In genomic region chr2:102027265-102027664, GRCm38 (mm10) we compare ENCODE assay signal across 25 mouse cellular contexts.
DNase-seq lines count a peak whose midpoint lies in the region; ATAC-seq and TF ChIP-seq lines count a peak whose summit lies in the region.
"Had no signal": no experiment of that assay in that cellular context is flagged by ENCODE, and none has a peak within 500 bp of the region (broad histone marks: within the 10 kb centered on the region; RNA-seq: fewer than 3 reads in every experiment).

No protein-coding gene starts in this region.

- no peaks in the 10 kb centered on the region for H3K27me3 ChIP-seq in forebrain, embryonic 14.5 days (replicated peaks; ENCODE audit: control insufficient read depth, insufficient read depth, low read length)
- no peaks in the 10 kb centered on the region for H3K27me3 ChIP-seq in forebrain, embryonic 13.5 days
- no peaks in the 10 kb centered on the region for H3K27me3 ChIP-seq in testis, adult 2 months (ENCODE audit: control insufficient read depth, insufficient read depth, low read length)
- H3K27me3 ChIP-seq: embryonic facial prominence, embryonic 12.5 days; forebrain, embryonic 15.5 days; heart, embryonic 15.5 days; midbrain, embryonic 15.5 days; stomach, embryonic 15.5 days had no signal

- peaks cover 29% of the 10 kb centered on the region for H3K4me1 ChIP-seq in forebrain, embryonic 14.5 days (ENCODE audit: control insufficient read depth, insufficient read depth, low read length)
- H3K4me1 ChIP-seq in forebrain, embryonic 13.5 days: peaks cover 69% of the 10 kb centered on the region
- no peaks in the 10 kb centered on the region for H3K4me1 ChIP-seq in testis, adult 2 months (ENCODE audit: control insufficient read depth, insufficient read depth, low read length)
- H3K4me1 ChIP-seq: heart, embryonic 15.5 days; stomach, embryonic 15.5 days had no signal

- peak; percentile 45 for DNase-seq in forebrain, embryonic 14.5 days (ENCODE audit: low spot score)
- no peak for DNase-seq in testis, postnatal 14 days (ENCODE audit: low spot score)
- peak; percentile 60 for DNase-seq in cerebellum, adult 8-10 months
- peak; percentile 49 to 60 for DNase-seq in cerebellum, postnatal 36 days
- no peak for DNase-seq in ovary, postnatal 10 days (ENCODE audit: low spot score)
- no peak for DNase-seq in left cerebral cortex, adult 8-10 months (ENCODE audit: low spot score in 2 of 2)
- DNase-seq: adrenal gland, adult 2 months; heart, postnatal 36 days; kidney, adult 11 months; kidney, postnatal 4 days; lung, embryonic 14.5 days; right cerebral cortex, adult 18-20 months; thymus, adult 2 months had no signal

- 56% methylated on average over 7 of the region's 7 CpGs for WGBS in forebrain, embryonic 14.5 days
- WGBS in forebrain, embryonic 13.5 days: 60% methylated on average over 7 of the region's 7 CpGs

- no peak for TF ChIP-seq POLR2A in testis, adult 2 months (IDR thresholded peaks at IDR 0.05; ENCODE audit: control insufficient read depth, low read depth, low read length)

- H3K9ac ChIP-seq in forebrain, embryonic 14.5 days (ENCODE audit: low read length): no peak overlapping the region
- no peak overlapping the region for H3K9ac ChIP-seq in forebrain, embryonic 13.5 days
- H3K9ac ChIP-seq: embryonic facial prominence, embryonic 12.5 days; forebrain, embryonic 15.5 days; heart, embryonic 15.5 days; kidney, embryonic 15.5 days; liver, embryonic 14.5 days; lung, embryonic 14.5 days; midbrain, embryonic 15.5 days; stomach, embryonic 15.5 days had no signal

- H3K4me2 ChIP-seq in forebrain, embryonic 14.5 days (ENCODE audit: low read length): no peak overlapping the region
- no peak overlapping the region for H3K4me2 ChIP-seq in forebrain, embryonic 13.5 days
- H3K4me2 ChIP-seq: embryonic facial prominence, embryonic 12.5 days; forebrain, embryonic 15.5 days; heart, embryonic 15.5 days; kidney, embryonic 15.5 days; lung, embryonic 14.5 days; midbrain, embryonic 15.5 days; stomach, embryonic 15.5 days had no signal

- H3K9me3 ChIP-seq in forebrain, embryonic 14.5 days (replicated peaks; ENCODE audit: control insufficient read depth, low read length): no peaks in the 10 kb centered on the region
- no peaks in the 10 kb centered on the region for H3K9me3 ChIP-seq in forebrain, embryonic 13.5 days (replicated peaks)
- H3K9me3 ChIP-seq: embryonic facial prominence, embryonic 12.5 days; forebrain, embryonic 15.5 days; heart, embryonic 15.5 days; kidney, embryonic 15.5 days; megakaryocyte, embryonic 14.5 days; midbrain, embryonic 15.5 days; stomach, embryonic 15.5 days had no signal

- no peak overlapping the region for H3K27ac ChIP-seq in forebrain, embryonic 14.5 days (ENCODE audit: low read depth, low read length)
- no peak overlapping the region; the same call in 1 of the 2 replicates for H3K27ac ChIP-seq in forebrain, embryonic 13.5 days
- H3K27ac ChIP-seq in testis, adult 2 months (ENCODE audit: control insufficient read depth, insufficient read depth, low read depth, low read length): no peak overlapping the region
- H3K27ac ChIP-seq: embryonic facial prominence, embryonic 12.5 days; forebrain, embryonic 15.5 days; heart, embryonic 15.5 days; kidney, embryonic 15.5 days; liver, embryonic 14.5 days; midbrain, embryonic 15.5 days; stomach, embryonic 15.5 days had no signal

- TF ChIP-seq CTCF in testis, adult 2 months (IDR thresholded peaks at IDR 0.05; ENCODE audit: control insufficient read depth, insufficient read depth, insufficient replicate concordance, low read depth, low read length): no peak

- no peak for ATAC-seq in forebrain, embryonic 14.5 days
- ATAC-seq in forebrain, embryonic 13.5 days: no peak
- ATAC-seq: CD4-positive, CD25-positive, alpha-beta regulatory T cell, adult 4 months; forebrain, embryonic 15.5 days; midbrain, embryonic 15.5 days had no signal

- H3K4me3 ChIP-seq in forebrain, embryonic 14.5 days (ENCODE audit: low read depth, low read length): no peak overlapping the region
- no peak overlapping the region for H3K4me3 ChIP-seq in forebrain, embryonic 13.5 days
- H3K4me3 ChIP-seq in testis, adult 2 months (ENCODE audit: control insufficient read depth, low read depth, low read length): peak overlapping the region; percentile 52
- H3K4me3 ChIP-seq: embryonic facial prominence, embryonic 12.5 days; forebrain, embryonic 15.5 days; heart, embryonic 15.5 days; kidney, embryonic 15.5 days; megakaryocyte, embryonic 14.5 days; midbrain, embryonic 15.5 days; myocyte; stomach, embryonic 15.5 days had no signal

- H3K36me3 ChIP-seq in forebrain, embryonic 14.5 days (ENCODE audit: control insufficient read depth, insufficient read depth, low read length): no peaks in the 10 kb centered on the region
- H3K36me3 ChIP-seq in forebrain, embryonic 13.5 days (ENCODE audit: poor library complexity, severe bottlenecking): no peaks in the 10 kb centered on the region
- no peaks in the 10 kb centered on the region for H3K36me3 ChIP-seq in testis, adult 2 months (ENCODE audit: control insufficient read depth, insufficient read depth, low read length)
- H3K36me3 ChIP-seq: embryonic facial prominence, embryonic 12.5 days; forebrain, embryonic 15.5 days; heart, embryonic 15.5 days; kidney, embryonic 15.5 days; midbrain, embryonic 15.5 days; stomach, embryonic 15.5 days had no signal

Comparison
In these comparisons a context has a peak if more than half of its experiments do, and no peak if none do; other contexts are left out.
1. DNase-seq: peak in forebrain, embryonic 14.5 days (single experiment), cerebellum, adult 8-10 months (single experiment) and cerebellum, postnatal 36 days (2 of 2); none in testis, postnatal 14 days (single experiment), ovary, postnatal 10 days (single experiment) and left cerebral cortex, adult 8-10 months (0 of 2).